Mouse (Mus musculus) megakaryocyte-erythroid progenitor cell, adult 5-6 weeks (primary cell): Measurements from ENCODE around the gene 4930404N11Rik. TPM values are rescaled to one million over a fixed set of nuclear protein-coding genes. Genes with fewer than 3 reads are reported as not detected.
A peak's percentile ranks its signal among the peaks of the same experiment; 100 is the strongest.

Source experiments
- ATAC-seq: replicated peaks from 2 replicates; pipeline ENCODE4 v1.8.0; 2016; ENCODE audit warnings: mild to moderate bottlenecking, inconsistent platforms; ENCODE audit not compliant: severe bottlenecking, poor library complexity, low FRiP score, low TSS enrichment
- total RNA-seq, 2 experiments: library from RNA; stranded (forward) in 1 of 2; stranded (reverse) in 1 of 2; fragments of 200-1000, 215-1000 nt in 1 of 2; fragments of >200 nt in 1 of 2; fragmentation: Nextera tagmentation in 1 of 2; gene quantifications; 2 replicates each; pipeline ENCODE4 v1.2.3; 2014 to 2017

Gene 4930404N11Rik
- total RNA-seq, 2 experiments from 2014 or later, result 0.70 TPM; not detected in 1

DNA sequence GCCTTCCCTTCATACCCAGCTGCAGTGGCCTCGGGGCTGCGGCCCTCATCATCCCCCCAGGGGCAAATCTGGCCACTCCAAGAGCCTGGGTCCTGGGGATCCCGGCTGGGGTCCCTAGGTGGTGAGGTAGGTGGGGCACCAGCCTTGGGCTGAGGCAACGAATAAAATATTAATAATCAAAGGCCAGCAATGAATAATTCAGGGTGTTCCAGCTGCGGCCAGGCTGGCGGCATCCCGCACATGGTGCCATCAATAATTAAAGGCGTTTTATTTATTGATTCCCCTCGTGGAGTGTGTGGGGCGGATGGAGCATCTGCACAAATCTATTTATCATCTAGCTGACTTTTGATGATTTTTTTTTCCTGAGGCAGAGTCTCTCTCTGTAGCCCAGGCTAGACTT, 37.9 kb upstream of the 4930404N11Rik start:
- no peak for ATAC-seq

DNA sequence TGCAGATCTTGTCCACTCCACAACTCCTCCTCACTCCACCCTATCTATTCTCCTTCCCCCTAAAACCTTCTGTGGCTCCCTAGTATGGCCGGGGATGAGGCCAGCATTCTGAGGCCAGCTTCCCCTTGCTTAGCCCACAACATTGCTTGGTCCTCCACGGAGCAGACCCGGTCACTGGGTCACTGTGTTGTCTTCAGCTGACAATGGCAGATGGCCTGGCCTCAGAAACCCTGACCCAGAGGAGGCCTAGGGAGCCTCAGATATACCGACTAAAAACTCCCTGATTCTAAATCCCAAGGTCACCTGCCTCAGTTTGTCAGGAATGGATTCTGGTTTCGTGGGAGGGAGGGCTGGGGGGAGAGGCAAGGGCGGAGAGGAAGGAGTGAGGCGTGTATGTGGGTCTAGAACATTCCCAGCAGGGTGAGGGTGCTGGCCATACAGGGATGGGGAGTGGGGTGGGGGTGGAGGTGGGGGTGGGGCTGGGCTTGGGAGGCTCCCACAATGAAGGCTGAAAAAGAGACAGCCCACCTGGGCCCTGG, 36.7 kb upstream of the 4930404N11Rik start:
- no peak for ATAC-seq

DNA sequence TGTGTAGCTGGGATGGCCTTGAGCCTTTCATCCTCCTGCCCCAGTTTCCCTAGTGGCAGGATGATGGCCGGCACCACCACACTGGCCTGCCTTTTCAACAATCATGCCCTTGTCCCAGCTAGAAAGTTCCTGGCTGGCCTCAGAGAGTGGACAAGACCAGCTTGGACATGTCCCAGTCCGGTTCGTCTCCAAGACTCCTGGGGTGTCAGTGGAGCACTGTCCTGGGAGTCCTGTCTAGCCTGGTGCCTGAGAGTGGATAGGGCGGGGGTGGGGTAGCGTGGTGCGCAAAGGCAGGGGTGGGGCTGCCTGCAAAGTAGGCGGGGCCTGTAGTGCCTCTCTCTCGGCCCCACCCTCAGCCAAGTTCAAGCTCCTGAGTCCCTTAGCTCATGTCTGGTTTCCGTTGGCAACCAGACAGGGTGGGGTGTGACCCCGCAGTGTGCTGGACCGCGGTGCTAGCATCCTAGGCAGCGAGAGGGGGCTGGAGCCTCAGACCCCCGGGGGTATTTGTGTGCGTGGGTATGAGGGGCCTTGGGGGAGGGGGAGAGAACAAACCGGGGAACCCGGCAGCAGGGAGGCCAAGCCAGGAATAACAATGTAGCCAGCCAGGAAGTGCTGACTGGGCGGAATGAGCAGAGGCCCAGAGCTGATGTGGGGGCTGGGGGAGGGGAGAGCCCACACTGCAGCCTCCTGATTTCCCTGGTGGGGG, 36.1 kb upstream of the 4930404N11Rik start:
- ATAC-seq, result peak; percentile 64

DNA sequence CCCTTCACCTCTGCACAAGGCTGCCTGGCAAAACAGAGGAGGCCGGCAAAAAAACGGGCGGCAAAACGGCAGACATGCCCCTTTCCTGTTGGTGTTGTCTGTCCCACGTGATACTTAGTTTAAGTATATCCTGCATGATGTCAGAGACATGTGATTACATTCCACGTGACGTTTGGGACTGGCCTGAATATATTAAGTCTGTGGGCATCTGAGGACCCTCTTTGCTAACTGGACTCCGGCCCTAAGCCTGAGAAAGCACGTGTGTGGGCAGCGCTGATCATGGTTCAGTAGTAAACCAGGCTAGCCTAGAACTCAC, 35.5 kb upstream of the 4930404N11Rik start:
- ATAC-seq, result no peak

DNA sequence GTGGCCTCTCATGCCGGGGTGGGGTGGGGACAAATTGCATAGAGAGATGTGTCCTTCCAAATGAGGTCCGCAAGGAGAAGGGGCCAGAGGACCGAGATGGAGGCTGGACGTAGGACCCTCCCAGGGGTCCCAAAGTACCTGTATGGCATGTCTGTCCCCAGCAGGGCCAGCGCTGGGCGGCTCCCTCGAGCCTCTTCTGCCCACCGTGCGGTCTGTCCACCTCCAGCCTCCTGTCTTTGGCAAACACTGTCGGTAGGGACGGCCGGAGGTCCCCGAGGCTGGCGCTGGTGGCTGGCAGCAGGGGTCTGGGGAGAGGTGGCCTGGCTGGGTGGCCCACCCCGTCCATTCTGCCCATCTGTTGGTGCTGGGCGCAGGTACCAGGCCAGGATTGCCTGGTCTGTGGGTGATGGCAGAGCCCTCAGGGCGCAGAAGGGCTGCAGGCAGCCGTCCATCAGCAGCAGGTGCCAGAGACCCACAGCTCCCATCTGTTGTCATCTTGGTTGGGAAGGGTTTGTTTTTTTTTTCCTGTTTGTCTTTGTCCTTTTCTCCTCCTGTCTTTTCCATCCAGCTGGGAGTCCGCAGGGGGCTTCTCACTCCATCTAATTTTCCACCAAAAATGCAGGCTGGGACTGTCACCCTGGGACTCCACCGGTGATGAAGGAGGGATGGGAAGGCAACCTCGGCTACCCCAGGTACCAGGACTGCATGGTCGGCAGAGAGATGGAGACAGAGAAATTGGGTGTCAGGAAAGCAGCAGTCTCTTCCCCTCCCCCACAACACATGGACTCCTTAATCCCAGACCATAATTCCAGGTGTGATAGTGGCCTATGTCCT, 35.0 kb upstream of the 4930404N11Rik start:
- no peak for ATAC-seq

DNA sequence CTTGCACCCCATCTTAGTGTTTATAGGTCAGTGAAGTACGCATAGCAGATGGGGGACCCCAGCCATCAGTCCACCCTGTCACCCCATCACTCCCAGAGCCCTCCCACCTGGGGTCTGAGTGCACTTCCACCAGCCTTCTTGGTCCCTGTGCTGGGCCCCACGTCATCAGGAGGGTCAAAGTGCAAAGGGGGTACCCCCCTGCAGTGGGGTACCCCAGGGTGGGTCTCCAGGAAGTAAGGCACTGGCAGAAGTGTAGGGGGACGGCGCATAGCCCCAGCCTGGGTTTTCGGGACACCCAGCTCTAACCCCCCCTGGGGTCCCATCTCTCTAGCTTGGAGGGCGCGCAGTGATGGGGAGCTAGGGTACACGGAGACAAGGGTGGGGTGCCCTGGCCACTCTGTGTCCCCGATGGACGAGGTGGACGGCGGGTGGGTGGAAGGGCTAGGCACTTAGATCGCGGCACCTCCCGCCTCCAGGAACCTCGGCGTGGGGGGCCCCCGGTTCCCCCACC, 34.2 kb upstream of the 4930404N11Rik start:
- ATAC-seq, result no peak

DNA sequence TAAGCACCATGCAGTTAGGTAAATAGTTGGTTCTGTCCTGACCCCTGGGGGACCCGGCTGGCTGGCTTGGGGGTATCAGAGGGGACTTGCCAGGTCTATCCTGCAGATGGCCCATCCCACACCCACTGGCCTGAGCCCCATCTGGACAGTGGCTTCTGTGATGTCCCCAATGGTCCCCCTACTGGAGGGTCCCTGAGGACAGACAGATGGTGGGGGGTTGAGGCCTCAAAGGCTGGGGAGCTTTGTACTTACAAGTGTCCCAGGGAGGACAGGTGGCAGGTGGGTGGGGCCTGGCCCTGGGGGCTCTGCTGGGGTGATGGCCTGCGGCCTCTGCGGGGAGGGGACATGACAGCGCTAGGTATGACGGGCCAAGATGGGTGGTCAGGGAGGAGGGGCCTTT, 33.7 kb upstream of the 4930404N11Rik start:
- ATAC-seq, result no peak

DNA sequence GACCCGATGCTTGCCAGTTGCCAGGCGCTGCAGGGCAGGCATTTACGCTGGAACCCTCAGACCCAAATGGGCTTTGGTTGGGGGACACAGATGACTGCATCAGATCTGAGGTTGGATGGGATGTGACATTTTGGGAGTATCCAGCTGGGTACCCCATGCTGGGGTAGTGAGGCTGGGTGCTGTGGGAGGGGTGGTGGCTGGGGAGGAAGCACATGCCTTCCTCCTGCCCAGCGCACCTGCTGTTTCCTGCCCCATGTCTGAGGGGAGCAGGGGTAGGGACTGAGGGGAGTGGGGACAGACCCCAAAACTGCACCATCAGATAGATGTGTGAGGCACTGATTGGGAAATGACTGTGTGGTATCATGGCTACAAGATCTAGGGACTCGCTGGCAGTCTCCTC, 31.1 kb upstream of the 4930404N11Rik start:
- no peak for ATAC-seq

DNA sequence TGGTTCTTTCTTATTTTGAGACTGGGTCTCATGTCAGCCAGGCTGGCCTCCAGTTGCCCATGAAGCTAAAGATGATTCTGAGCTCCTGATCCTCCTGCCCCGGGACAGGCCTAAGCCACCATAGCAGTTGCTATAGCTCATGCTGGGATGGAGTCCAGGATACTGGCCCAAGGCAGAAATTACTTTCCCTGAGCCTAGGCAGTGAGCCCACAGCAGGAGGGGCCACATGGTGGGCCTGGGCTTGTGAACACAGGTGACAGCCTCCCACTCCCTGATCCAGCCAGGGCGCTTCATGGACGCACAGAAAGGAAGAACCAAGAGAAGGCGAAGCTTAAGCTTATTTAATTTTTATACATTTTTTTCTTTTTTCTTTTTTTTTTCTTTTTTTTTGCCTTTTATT, 30.2 kb upstream of the 4930404N11Rik start:
- ATAC-seq, result no peak

DNA sequence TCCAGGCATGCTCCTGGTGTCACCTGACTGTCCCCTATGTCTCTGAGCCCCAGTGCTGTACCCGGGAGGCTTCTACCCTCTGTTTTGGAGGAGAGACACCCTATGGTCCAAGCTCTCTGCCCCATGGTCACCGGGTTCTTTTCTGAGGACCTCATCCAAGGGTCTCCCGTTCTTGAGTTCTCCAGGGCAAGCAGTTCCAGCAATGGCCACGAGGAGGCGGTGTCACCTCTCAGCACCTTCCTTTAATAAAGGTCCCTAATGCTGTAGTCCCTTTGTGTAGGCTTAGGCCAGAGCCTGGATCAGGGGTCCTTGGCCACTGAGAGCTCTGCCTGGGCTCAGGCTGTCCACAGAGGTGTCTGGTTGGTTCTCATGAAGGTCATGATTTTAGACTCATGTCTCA, 29.5 kb upstream of the 4930404N11Rik start:
- no peak for ATAC-seq

DNA sequence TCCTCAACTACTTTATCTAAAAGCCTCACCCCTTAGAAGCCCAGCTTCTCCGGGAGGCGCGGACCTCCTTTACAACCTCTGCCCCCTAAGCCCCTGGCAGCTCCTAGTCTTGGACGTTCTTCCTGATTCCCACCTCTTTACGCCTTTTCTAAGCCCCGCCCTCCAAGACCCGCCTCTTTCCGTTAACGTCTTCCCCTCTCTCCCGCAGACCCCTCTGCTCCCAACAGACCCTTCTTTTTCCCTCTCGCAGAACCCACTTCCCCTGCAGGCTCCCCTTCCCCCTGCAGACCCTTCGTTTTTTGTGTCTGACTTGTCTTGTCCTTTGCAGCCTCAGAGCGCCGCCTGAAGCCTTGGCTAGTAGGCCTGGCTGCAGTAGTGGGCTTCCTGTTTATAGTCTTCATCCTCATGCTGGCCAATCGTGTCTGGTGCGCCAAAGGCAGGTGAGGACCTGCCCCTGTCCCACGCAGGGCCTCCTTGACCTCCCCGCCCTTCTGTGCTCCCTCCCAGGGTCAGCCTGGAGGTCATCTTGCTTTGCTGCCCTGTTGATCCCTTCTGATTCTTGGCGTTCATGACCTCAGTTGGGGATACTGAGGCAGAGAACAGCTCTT, 27.9 kb upstream of the 4930404N11Rik start:
- no peak for ATAC-seq

DNA sequence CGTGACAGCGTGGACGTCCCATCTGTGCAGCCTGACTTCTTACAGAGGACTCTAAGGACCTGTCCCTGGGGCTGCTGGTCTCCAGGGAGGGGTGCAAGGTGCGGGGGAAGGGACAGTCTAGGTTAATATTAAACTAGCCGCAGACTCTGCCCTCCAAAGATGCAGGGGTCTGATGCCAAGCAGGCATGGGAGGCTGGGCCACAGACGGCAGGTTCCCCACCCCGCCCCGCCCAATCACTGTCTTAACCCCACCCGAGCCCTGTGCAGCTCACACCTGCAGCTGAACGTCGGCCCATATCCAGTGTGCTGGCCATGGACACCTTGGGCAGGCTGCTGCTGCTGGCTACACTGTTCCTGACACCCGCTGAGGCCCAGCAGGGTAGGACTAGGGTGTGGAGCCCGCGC, 27.2 kb upstream of the 4930404N11Rik start, which contains the start of gene Smim24:
Smim24 (plus strand) TSS at position 271 of the 405 bp plus-strand sequence.
- no peak for ATAC-seq

DNA sequence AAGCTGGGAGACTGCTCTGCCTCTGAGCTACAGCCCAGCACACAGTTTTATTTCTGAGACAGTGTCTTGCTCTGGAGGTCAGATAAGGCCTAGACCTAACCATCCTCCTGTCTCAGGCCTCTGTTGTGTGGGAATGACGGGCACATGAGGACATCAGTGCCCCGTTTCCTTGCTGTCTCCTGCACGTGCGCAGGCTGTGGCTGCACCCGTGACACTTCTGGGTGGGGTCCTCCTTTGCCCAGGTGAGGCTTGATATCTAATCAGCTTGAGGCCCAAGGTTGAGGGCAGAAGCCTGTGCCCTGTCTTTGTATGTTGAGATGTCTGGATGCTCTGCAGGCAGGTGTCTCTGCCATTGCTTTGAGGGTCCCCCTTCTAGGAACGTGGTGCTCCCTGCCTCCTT, 26.7 kb upstream of the 4930404N11Rik start:
- ATAC-seq, result no peak

DNA sequence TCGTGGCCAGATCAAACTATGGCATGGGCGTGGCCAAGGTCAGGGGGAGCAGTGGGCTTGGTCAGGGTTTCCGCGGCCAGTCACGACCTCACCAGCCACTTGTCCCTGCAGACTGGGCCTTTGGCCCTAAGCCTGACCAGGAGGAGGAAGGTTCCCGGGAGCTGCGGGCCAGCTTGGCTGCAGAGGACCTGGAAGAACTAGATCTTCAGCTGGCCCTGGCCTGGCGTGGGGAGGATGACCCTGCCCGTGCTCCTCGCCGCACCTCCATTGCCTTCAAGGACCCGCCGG, 25.0 kb upstream of the 4930404N11Rik start:
- ATAC-seq, result no peak

DNA sequence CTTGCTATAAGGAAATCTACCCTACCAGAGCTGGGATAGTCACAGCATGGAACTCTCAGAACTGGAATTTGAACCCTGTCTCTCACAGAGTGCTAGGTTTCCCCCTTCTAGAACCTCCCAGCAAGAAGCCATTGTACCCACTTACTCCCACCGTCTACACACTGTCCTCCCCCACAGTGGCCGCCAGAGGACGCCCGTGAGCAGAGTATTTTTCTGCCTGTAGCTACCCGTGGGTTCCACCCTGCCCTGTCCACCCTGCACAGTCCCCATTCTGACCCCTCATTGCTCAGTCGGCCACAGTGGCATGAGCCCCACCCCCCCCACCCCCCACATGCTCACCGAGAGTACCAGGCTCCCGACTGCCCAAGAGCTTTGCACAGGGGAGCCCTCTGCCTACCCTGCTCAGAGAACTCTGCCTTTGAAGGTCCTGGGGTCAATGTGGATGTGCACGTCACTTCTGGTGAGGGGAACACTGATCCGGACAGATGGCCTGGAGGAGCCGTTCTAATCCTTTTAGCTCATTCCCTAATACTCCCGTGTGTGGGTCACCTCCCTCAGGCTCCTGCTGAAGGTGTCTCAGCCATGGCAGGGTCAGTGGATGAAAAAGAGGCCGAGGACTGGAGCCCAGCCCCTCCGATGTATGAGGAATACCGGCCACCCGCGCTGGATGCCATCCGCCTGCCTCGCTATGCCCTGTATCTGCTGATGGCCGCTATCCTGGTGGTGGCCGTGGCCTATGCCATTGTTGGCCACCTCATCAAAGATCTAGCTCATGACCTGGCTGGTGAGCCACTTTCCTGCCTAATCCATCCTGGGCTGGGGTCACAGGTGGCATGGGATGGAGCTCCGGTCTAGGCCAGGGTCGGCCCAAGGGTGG, 24.4 kb upstream of the 4930404N11Rik start:
- peak; percentile 57 for ATAC-seq

DNA sequence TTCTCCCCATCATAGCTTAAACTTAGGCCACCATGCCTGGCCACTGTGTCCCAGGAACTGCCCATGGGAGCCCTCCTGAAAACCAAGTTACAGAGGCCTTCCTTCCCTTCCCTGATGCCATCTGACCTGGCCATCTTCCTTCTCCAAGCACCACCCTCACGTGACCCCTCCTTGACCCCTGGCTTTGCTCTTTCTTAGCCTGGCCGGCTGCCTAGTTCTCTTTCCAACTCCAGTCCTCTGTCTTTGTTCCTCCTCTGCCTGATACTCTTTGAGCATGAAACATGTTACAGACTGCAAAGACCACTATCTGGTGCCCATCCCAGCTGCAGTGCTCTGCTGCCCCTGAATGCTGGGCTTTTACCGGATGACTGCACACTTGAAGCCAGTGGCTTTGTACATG, 23.8 kb upstream of the 4930404N11Rik start:
- ATAC-seq, result no peak

DNA sequence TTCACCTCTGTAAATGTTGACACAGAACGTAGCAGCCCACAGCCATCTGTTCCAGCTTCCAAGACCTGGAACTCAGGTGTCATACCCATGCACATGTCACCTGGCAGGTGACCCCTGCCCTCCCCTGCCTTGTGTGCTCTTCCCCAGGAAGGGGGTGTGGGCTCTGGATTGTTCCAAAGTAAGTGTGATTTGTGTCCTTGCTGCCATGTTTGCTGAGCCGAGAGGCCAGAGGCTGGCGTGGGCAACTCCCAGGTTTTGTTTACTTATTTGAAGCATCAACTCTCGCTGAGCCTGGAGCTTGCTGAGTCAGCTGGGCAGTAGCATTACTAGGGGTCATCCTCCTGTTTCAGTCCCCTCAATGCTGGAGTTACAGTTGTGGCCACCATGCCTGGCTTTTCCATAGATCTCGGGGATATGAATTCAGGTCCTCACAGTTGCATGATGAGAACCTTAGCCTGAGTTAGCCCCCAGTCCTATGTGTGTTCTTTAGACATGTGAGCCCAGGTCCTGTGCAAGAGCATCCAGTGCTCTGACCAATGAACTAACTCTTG, 23.0 kb upstream of the 4930404N11Rik start, which contains the start of gene Gm48552:
Gm48552 (plus strand) TSS at position 501 of the 551 bp plus-strand sequence.
- ATAC-seq, result no peak

DNA sequence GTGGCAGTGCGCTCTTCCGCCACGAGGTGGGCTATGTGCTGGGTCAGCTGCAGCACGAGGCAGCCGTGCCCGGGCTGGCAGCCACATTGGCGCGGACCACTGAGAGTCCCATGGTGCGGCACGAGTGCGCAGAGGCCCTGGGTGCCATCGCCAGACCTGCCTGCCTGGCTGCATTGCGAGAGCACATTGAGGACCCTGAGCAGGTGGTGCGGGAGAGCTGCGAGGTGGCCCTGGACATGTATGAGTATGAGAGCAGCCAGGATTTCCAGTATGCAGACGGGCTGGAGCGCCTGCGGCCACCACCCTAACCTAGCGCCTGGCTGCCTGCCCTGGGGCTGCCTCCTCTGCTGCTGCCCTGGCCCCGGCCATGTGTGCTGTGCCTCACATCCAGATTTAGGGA, 22.1 kb upstream of the 4930404N11Rik start:
- ATAC-seq, result no peak
